Mouse (Mus musculus): ENCODE measurements at regions not wholly inside any gene's neighbourhood (a gene's known extent, or its start where the extent isn't known, plus 50 kb on each side); places are given as distances from the start of the nearest gene placed in this dataset.
A peak's percentile ranks its signal among the peaks of the same experiment; 100 is the strongest.
"Not testable (repeated sequence)": the region's sequence is repeated elsewhere in the genome, so short reads cannot be mapped to it uniquely, and the experiment has no call there.

GRCm38 (mm10) chr8:90063291-90063690 lies 284.9 kb downstream of the Tox3 start:
- ATAC-seq (replicated peaks; ENCODE audit: low read depth, poor library complexity, severe bottlenecking): no peak

- ATAC-seq (replicated peaks; ENCODE audit: low read depth, poor library complexity, severe bottlenecking): no peak
These were observed 289.4 kb downstream of the Tox3 start for GRCm38 (mm10) chr8:90058631-90059166.

GRCm38 (mm10) chr8:90056331-90056730 lies 291.8 kb downstream of the Tox3 start:
- no peak for ATAC-seq (replicated peaks; ENCODE audit: low read depth, poor library complexity, severe bottlenecking)

GRCm38 (mm10) chr8:90046779-90047178 lies 301.4 kb downstream of the Tox3 start:
- ATAC-seq (replicated peaks; ENCODE audit: low read depth, poor library complexity, severe bottlenecking): no peak

GRCm38 (mm10) chr8:90036436-90036835 lies 311.7 kb downstream of the Tox3 start:
- no peak for ATAC-seq (replicated peaks; ENCODE audit: low read depth, poor library complexity, severe bottlenecking)

GRCm38 (mm10) chr8:90032572-90032971 lies 315.6 kb downstream of the Tox3 start:
- ATAC-seq (replicated peaks; ENCODE audit: low read depth, poor library complexity, severe bottlenecking): no peak

- no peak for ATAC-seq (replicated peaks; ENCODE audit: low read depth, poor library complexity, severe bottlenecking)
These were observed 316.9 kb downstream of the Tox3 start for GRCm38 (mm10) chr8:90031220-90031619.

- ATAC-seq (replicated peaks; ENCODE audit: low read depth, poor library complexity, severe bottlenecking): not testable (repeated sequence)
These were observed 330.2 kb downstream of the Tox3 start for GRCm38 (mm10) chr8:90017958-90018357.

GRCm38 (mm10) chr8:90013755-90014154 lies 334.4 kb downstream of the Tox3 start:
- no peak for ATAC-seq (replicated peaks; ENCODE audit: low read depth, poor library complexity, severe bottlenecking)

GRCm38 (mm10) chr8:90011682-90012409 lies 336.3 kb downstream of the Tox3 start:
- no peak for ATAC-seq (replicated peaks; ENCODE audit: low read depth, poor library complexity, severe bottlenecking)

GRCm38 (mm10) chr8:90009431-90009830 lies 338.7 kb downstream of the Tox3 start:
- no peak for ATAC-seq (replicated peaks; ENCODE audit: low read depth, poor library complexity, severe bottlenecking)

GRCm38 (mm10) chr8:90000899-90001640 lies 347.1 kb downstream of the Tox3 start:
- ATAC-seq (replicated peaks; ENCODE audit: low read depth, poor library complexity, severe bottlenecking): peak; percentile 93

- ATAC-seq (replicated peaks; ENCODE audit: low read depth, poor library complexity, severe bottlenecking): no peak
These were observed 354.4 kb downstream of the Tox3 start for GRCm38 (mm10) chr8:89993743-89994142.

- ATAC-seq (replicated peaks; ENCODE audit: low read depth, poor library complexity, severe bottlenecking): no peak
These were observed 364.3 kb downstream of the Tox3 start for GRCm38 (mm10) chr8:89983859-89984258.

GRCm38 (mm10) chr8:89982551-89982950 lies 365.6 kb downstream of the Tox3 start:
- no peak for ATAC-seq (replicated peaks; ENCODE audit: low read depth, poor library complexity, severe bottlenecking)

GRCm38 (mm10) chr8:89981320-89981719 lies 366.8 kb downstream of the Tox3 start:
- no peak for ATAC-seq (replicated peaks; ENCODE audit: low read depth, poor library complexity, severe bottlenecking)

GRCm38 (mm10) chr8:89980441-89980840 lies 367.7 kb downstream of the Tox3 start:
- ATAC-seq (replicated peaks; ENCODE audit: low read depth, poor library complexity, severe bottlenecking): no peak

GRCm38 (mm10) chr8:89962799-89963198 lies 385.3 kb downstream of the Tox3 start:
- no peak for ATAC-seq (replicated peaks; ENCODE audit: low read depth, poor library complexity, severe bottlenecking)

- no peak for ATAC-seq (replicated peaks; ENCODE audit: low read depth, poor library complexity, severe bottlenecking)
These were observed 390.7 kb downstream of the Tox3 start for GRCm38 (mm10) chr8:89957486-89957885.

GRCm38 (mm10) chr8:89956482-89957020 lies 391.6 kb downstream of the Tox3 start:
- ATAC-seq (replicated peaks; ENCODE audit: low read depth, poor library complexity, severe bottlenecking): no peak

GRCm38 (mm10) chr8:89938836-89939235 lies 409.3 kb downstream of the Tox3 start:
- ATAC-seq (replicated peaks; ENCODE audit: low read depth, poor library complexity, severe bottlenecking): no peak

All from common myeloid progenitor, adult 5-6 weeks (primary cell).